Mouse (Mus musculus) neural tube, embryonic 12.5 days (tissue): ENCODE results near the gene Emilin1. TPM values are rescaled to one million over a fixed set of nuclear protein-coding genes. Genes with fewer than 3 reads are reported as not detected.
A peak's percentile ranks its signal among the peaks of the same experiment; 100 is the strongest.

Experiments used
- ATAC-seq: fragments of 200-750 bp; cut with Nextera tagmentation; 2 replicates; pipeline ENCODE4 v1.8.0; 2017; ENCODE audit warnings: low read depth, mild to moderate bottlenecking, moderate TSS enrichment, moderate library complexity; ENCODE audit not compliant: low FRiP score
- H3K27ac ChIP-seq: fragments of 300-500 bp; sonication (generic); 2 replicates; pipeline ENCODE4 v1.5.1; 2016
- H3K27me3 ChIP-seq: fragments of 300-500 bp; sonication (generic); replicated peaks from 2 replicates; pipeline ENCODE4 v1.6.1; 2016; ENCODE audit warnings: mild to moderate bottlenecking
- H3K36me3 ChIP-seq: fragments of 300-500 bp; sonication (generic); 2 replicates; pipeline ENCODE4 v1.6.1; 2016; ENCODE audit warnings: mild to moderate bottlenecking
- H3K4me1 ChIP-seq: fragments of 300-500 bp; sonication (generic); 2 replicates; pipeline ENCODE4 v1.6.1; 2016
- H3K4me2 ChIP-seq: fragments of 300-500 bp; sonication (generic); replicated peaks from 2 replicates; pipeline ENCODE4 v1.6.1; 2016; ENCODE audit warnings: mild to moderate bottlenecking
- H3K4me3 ChIP-seq: fragments of 300-500 bp; sonication (generic); 2 replicates; pipeline ENCODE4 v1.5.1; 2016
- H3K9ac ChIP-seq: fragments of 300-500 bp; sonication (generic); 2 replicates; pipeline ENCODE4 v1.6.1; 2016; ENCODE audit warnings: mild to moderate bottlenecking
- H3K9me3 ChIP-seq: fragments of 300-500 bp; sonication (generic); 2 replicates; pipeline ENCODE4 v1.6.1; 2016; ENCODE audit warnings: mild to moderate bottlenecking
- WGBS: fragments of 180-500 bp; shearing (Covaris S2); methylation state at CpG from one replicate; pipeline ENCODE4 v1.1.7; 2016; 5-methylcytosine and 5-hydroxymethylcytosine counted together
- polyA plus RNA-seq: library from polyadenylated mRNA; unstranded; fragments of >200 nt; fragmentation: Nextera tagmentation; extraction: Ambion mirVana; gene quantifications from 2 replicates; pipeline ENCODE4 v1.2.1, GENCODE M21; 2016

Emilin1 gene
- polyA plus RNA-seq, 1 experiment from 2014 or later = 63.7 TPM

- Histone ChIP-seq H3K4me2 (no peak overlapping the region), H3K36me3 (peaks cover 18% of the 10 kb centered on the region), H3K4me3 (no peak overlapping the region), H3K9me3 (no peaks in the 10 kb centered on the region), H3K9ac (no peak overlapping the region), H3K4me1 (peaks cover 50% of the 10 kb centered on the region), H3K27me3 (no peaks in the 10 kb centered on the region), H3K27ac (no peak overlapping the region)
- no peak for ATAC-seq
- 47% methylated on average over 7 of the region's 7 CpGs for WGBS
Observed at GRCm38 (mm10) chr5:30909300-30909659, 3.9 kb upstream of the Emilin1 start.

- H3K36me3 ChIP-seq = peaks cover 12% of the 10 kb centered on the region
- no peaks in the 10 kb centered on the region for H3K27me3 ChIP-seq
- ATAC-seq = no peak
- 89% methylated on average over 7 of the region's 7 CpGs for WGBS
- H3K4me1 ChIP-seq = peaks cover 52% of the 10 kb centered on the region
- no peak overlapping the region for H3K4me3 ChIP-seq
- H3K9ac ChIP-seq = no peak overlapping the region
- H3K27ac ChIP-seq = no peak overlapping the region
- no peaks in the 10 kb centered on the region for H3K9me3 ChIP-seq
- no peak overlapping the region for H3K4me2 ChIP-seq
Observed at GRCm38 (mm10) chr5:30909863-30910262, 3.3 kb upstream of the Emilin1 start.

GRCm38 (mm10) chr5:30910481-30910880, 2.7 kb upstream of the Emilin1 start:
- no peaks in the 10 kb centered on the region for H3K9me3 ChIP-seq
- no peak overlapping the region for H3K27ac ChIP-seq
- no peak for ATAC-seq
- no peak overlapping the region for H3K4me2 ChIP-seq
- H3K36me3 ChIP-seq = peaks cover 6% of the 10 kb centered on the region; the same call in 1 of the 2 replicates
- H3K27me3 ChIP-seq = no peaks in the 10 kb centered on the region
- peaks cover 51% of the 10 kb centered on the region for H3K4me1 ChIP-seq
- no peak overlapping the region for H3K4me3 ChIP-seq
- H3K9ac ChIP-seq = no peak overlapping the region

- Histone ChIP-seq H3K4me3 (no peak overlapping the region), H3K9ac (no peak overlapping the region), H3K27me3 (no peaks in the 10 kb centered on the region), H3K4me1 (peaks cover 40% of the 10 kb centered on the region), H3K9me3 (no peaks in the 10 kb centered on the region), H3K36me3 (no peaks in the 10 kb centered on the region), H3K27ac (0 out of 2 replicates have a peak overlapping the region, but pooled peaks have one; percentile 62), H3K4me2 (0 out of 2 replicates have a peak overlapping the region, but pooled peaks have one; percentile 7)
- 69% methylated on average over 5 of the region's 5 CpGs for WGBS
- no peak for ATAC-seq
Observed at GRCm38 (mm10) chr5:30912156-30912555, 1.0 kb upstream of the Emilin1 start.

GRCm38 (mm10) chr5:30914101-30914635, 966 bp downstream of the Emilin1 start:
- WGBS = 69% methylated on average over 7 of the region's 7 CpGs
- peak overlapping the region; percentile 62 for H3K27ac ChIP-seq
- H3K27me3 ChIP-seq = no peaks in the 10 kb centered on the region
- peak overlapping the region; percentile 24 for H3K4me3 ChIP-seq
- H3K9me3 ChIP-seq = no peaks in the 10 kb centered on the region
- peaks cover 5% of the 10 kb centered on the region; the same call in 1 of the 2 replicates for H3K36me3 ChIP-seq
- ATAC-seq = no peak
- peaks cover 33% of the 10 kb centered on the region for H3K4me1 ChIP-seq
- H3K9ac ChIP-seq = peak overlapping the region; percentile 48
- H3K4me2 ChIP-seq = peak overlapping the region; percentile 53

- Histone ChIP-seq H3K36me3 (peaks cover 5% of the 10 kb centered on the region; the same call in 1 of the 2 replicates), H3K4me3 (peak overlapping the region; percentile 24; the same call in 1 of the 2 replicates), H3K9me3 (no peaks in the 10 kb centered on the region), H3K27ac (no peak overlapping the region), H3K4me2 (peak overlapping the region; percentile 53), H3K27me3 (no peaks in the 10 kb centered on the region), H3K9ac (no peak overlapping the region; the same call in 1 of the 2 replicates), H3K4me1 (peaks cover 33% of the 10 kb centered on the region)
- ATAC-seq = no peak
- WGBS = 83% methylated on average over 6 of the region's 6 CpGs
Observed at GRCm38 (mm10) chr5:30914849-30915248, 1.6 kb downstream of the Emilin1 start.

- Histone ChIP-seq H3K27ac (0 out of 2 replicates have a peak overlapping the region, but pooled peaks have one; percentile 37), H3K4me1 (peaks cover 33% of the 10 kb centered on the region), H3K9ac (no peak overlapping the region), H3K9me3 (no peaks in the 10 kb centered on the region), H3K4me2 (peak overlapping the region; percentile 53), H3K4me3 (peak overlapping the region; percentile 24; the same call in 1 of the 2 replicates), H3K36me3 (peaks cover 5% of the 10 kb centered on the region; the same call in 1 of the 2 replicates), H3K27me3 (no peaks in the 10 kb centered on the region)
- 74% methylated on average over 9 of the region's 9 CpGs for WGBS
- peak; percentile 48 for ATAC-seq
Observed at GRCm38 (mm10) chr5:30915456-30915855, 2.3 kb downstream of the Emilin1 start.

GRCm38 (mm10) chr5:30915974-30916433, 2.8 kb downstream of the Emilin1 start:
- H3K4me1 ChIP-seq = peaks cover 33% of the 10 kb centered on the region
- peaks cover 5% of the 10 kb centered on the region; the same call in 1 of the 2 replicates for H3K36me3 ChIP-seq
- no peak overlapping the region for H3K27ac ChIP-seq
- peak overlapping the region; percentile 53 for H3K4me2 ChIP-seq
- peak; percentile 86 for ATAC-seq
- H3K27me3 ChIP-seq = no peaks in the 10 kb centered on the region
- H3K4me3 ChIP-seq = no peak overlapping the region
- H3K9me3 ChIP-seq = no peaks in the 10 kb centered on the region
- no peak overlapping the region for H3K9ac ChIP-seq
- 5% methylated on average over 7 of the region's 7 CpGs for WGBS

- Histone ChIP-seq H3K27ac (no peak overlapping the region), H3K9me3 (no peaks in the 10 kb centered on the region), H3K4me2 (no peak overlapping the region), H3K9ac (no peak overlapping the region), H3K27me3 (no peaks in the 10 kb centered on the region), H3K4me3 (no peak overlapping the region), H3K36me3 (peaks cover 5% of the 10 kb centered on the region; the same call in 1 of the 2 replicates), H3K4me1 (peaks cover 37% of the 10 kb centered on the region)
- 94% methylated on average over 9 of the region's 9 CpGs for WGBS
- no peak for ATAC-seq
Observed at GRCm38 (mm10) chr5:30916841-30917240, 3.6 kb downstream of the Emilin1 start.

GRCm38 (mm10) chr5:30917348-30917747, 4.1 kb downstream of the Emilin1 start:
- WGBS = 88% methylated on average over 11 of the region's 11 CpGs
- peaks cover 5% of the 10 kb centered on the region; the same call in 1 of the 2 replicates for H3K36me3 ChIP-seq
- H3K9me3 ChIP-seq = no peaks in the 10 kb centered on the region
- H3K4me1 ChIP-seq = peaks cover 38% of the 10 kb centered on the region
- H3K4me2 ChIP-seq = no peak overlapping the region
- H3K9ac ChIP-seq = no peak overlapping the region
- no peak overlapping the region for H3K27ac ChIP-seq
- H3K4me3 ChIP-seq = no peak overlapping the region
- no peaks in the 10 kb centered on the region for H3K27me3 ChIP-seq
- no peak for ATAC-seq

- no peak for ATAC-seq
- Histone ChIP-seq H3K9me3 (no peaks in the 10 kb centered on the region), H3K4me3 (no peak overlapping the region), H3K27me3 (no peaks in the 10 kb centered on the region), H3K9ac (no peak overlapping the region), H3K27ac (no peak overlapping the region), H3K36me3 (peaks cover 5% of the 10 kb centered on the region; the same call in 1 of the 2 replicates), H3K4me1 (peaks cover 35% of the 10 kb centered on the region), H3K4me2 (no peak overlapping the region)
- WGBS = 86% methylated on average over 31 of the region's 31 CpGs
Observed at GRCm38 (mm10) chr5:30917891-30918670, 4.9 kb downstream of the Emilin1 start.

GRCm38 (mm10) chr5:30918691-30919090, 5.5 kb downstream of the Emilin1 start:
- peaks cover 5% of the 10 kb centered on the region; the same call in 1 of the 2 replicates for H3K36me3 ChIP-seq
- H3K4me2 ChIP-seq = no peak overlapping the region
- no peak overlapping the region for H3K27ac ChIP-seq
- 82% methylated on average over 8 of the region's 8 CpGs for WGBS
- peaks cover 29% of the 10 kb centered on the region for H3K4me1 ChIP-seq
- no peaks in the 10 kb centered on the region for H3K9me3 ChIP-seq
- H3K9ac ChIP-seq = no peak overlapping the region
- ATAC-seq = no peak
- no peaks in the 10 kb centered on the region for H3K27me3 ChIP-seq
- H3K4me3 ChIP-seq = no peak overlapping the region
